ENCODE assay signal across 9 mouse cellular contexts in the genomic region with DNA sequence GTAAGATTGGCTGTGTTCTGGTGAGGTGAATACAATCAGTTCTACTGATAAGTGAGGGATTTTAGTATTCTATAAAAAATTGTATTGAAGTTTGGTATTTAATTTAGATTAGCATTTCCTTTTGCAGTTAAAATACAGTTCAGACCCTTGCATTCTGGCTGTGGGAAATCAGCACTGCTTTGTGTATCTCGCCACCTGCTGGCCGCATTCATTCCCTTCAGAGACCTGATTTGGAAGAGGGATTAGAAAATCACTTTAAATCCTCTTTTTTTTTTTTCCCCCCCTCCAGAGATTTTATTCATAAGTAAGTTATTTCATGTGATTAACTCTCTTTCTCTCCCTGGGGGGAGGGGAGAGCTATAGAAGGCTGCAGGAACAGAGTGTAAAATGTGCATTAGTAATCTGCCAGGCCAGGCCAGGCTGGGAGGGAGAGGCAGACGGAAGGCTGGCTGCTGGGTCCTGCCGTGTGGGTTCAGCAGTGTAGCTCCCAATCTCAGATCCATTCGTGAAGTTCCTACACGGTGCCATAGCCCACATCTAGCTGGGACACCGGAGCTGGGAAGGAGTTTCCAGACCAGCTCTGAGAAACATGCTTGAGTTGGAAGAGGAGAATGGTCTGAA. TPM values are rescaled to one million over a fixed set of nuclear protein-coding genes. Genes with fewer than 3 reads are reported as not detected.
A peak's percentile ranks its signal among the peaks of the same experiment; 100 is the strongest.
DNase-seq lines count a peak whose midpoint lies in the region; ATAC-seq and TF ChIP-seq lines count a peak whose summit lies in the region.
"Had no signal": no experiment of that assay in that cellular context is flagged by ENCODE, and none has a peak within 500 bp of the region (broad histone marks: within the 10 kb centered on the region; RNA-seq: fewer than 3 reads in every experiment).

No protein-coding gene starts in this region.

- no peak for TF ChIP-seq POLR2A in cortical plate, adult 2 months (IDR thresholded peaks at IDR 0.05; ENCODE audit: extremely low read depth, insufficient read depth, low read length)

- intact Hi-C loops in heart, postnatal 36 days (cut with DNase I), result loop anchor here (1.0 to 5.0 kb wide), 3 partner anchors 138 to 394 kb away; a partner anchor contains a TSS

- TF ChIP-seq CTCF in cortical plate, adult 2 months (IDR thresholded peaks at IDR 0.05; ENCODE audit: extremely low read depth, insufficient read depth, low read length), result peak; percentile 88
- TF ChIP-seq CTCF in stomach, postnatal 0 days (IDR thresholded peaks at IDR 0.05; ENCODE audit: low read depth), result peak; percentile 91

- ATAC-seq in intestine, embryonic 14.5 days (replicated peaks; ENCODE audit: low FRiP score, low TSS enrichment, low read depth), result no peak
- no peak for ATAC-seq in intestine, embryonic 15.5 days
- no peak for ATAC-seq in midbrain, embryonic 12.5 days (ENCODE audit: low FRiP score, low read depth)
- ATAC-seq in stomach, postnatal 0 days (ENCODE audit: low FRiP score, low TSS enrichment), result no peak

- no peaks in the 10 kb centered on the region for H3K4me1 ChIP-seq in intestine, embryonic 14.5 days (replicated peaks; ENCODE audit: control insufficient read depth, insufficient read depth, low read length)
- no peaks in the 10 kb centered on the region for H3K4me1 ChIP-seq in intestine, embryonic 15.5 days (replicated peaks)
- no peaks in the 10 kb centered on the region for H3K4me1 ChIP-seq in cortical plate, adult 2 months (ENCODE audit: control insufficient read depth, insufficient read depth, low read length)
- peaks cover 8% of the 10 kb centered on the region; the same call in 1 of the 2 replicates for H3K4me1 ChIP-seq in midbrain, embryonic 12.5 days
- H3K4me1 ChIP-seq in stomach, postnatal 0 days (replicated peaks; ENCODE audit: control insufficient read depth, insufficient read depth), result no peaks in the 10 kb centered on the region

- H3K36me3 ChIP-seq in intestine, embryonic 14.5 days (ENCODE audit: control insufficient read depth, insufficient read depth, low read length), result no peaks in the 10 kb centered on the region
- no peaks in the 10 kb centered on the region for H3K36me3 ChIP-seq in intestine, embryonic 15.5 days
- H3K36me3 ChIP-seq in midbrain, embryonic 12.5 days, result no peaks in the 10 kb centered on the region
- no peaks in the 10 kb centered on the region for H3K36me3 ChIP-seq in stomach, postnatal 0 days (ENCODE audit: control insufficient read depth, insufficient read depth, low read length)
- H3K36me3 ChIP-seq: neural tube, embryonic 13.5 days had no signal

- TF ChIP-seq EP300 in stomach, postnatal 0 days (optimal IDR thresholded peaks at IDR 0.05), result no peak

- no peak overlapping the region for H3K4me2 ChIP-seq in intestine, embryonic 14.5 days (ENCODE audit: low read length)
- no peak overlapping the region for H3K4me2 ChIP-seq in intestine, embryonic 15.5 days (replicated peaks)
- H3K4me2 ChIP-seq in midbrain, embryonic 12.5 days (replicated peaks), result no peak overlapping the region
- H3K4me2 ChIP-seq in stomach, postnatal 0 days (replicated peaks; ENCODE audit: low read depth), result no peak overlapping the region
- H3K4me2 ChIP-seq: neural tube, embryonic 13.5 days had no signal

- peak; percentile 89 for DNase-seq in intestine, embryonic 14.5 days (ENCODE audit: low spot score)
- peak; percentile 27 for DNase-seq in T-cell, adult 2 months (ENCODE audit: low spot score)
- DNase-seq in heart, postnatal 36 days, result peak; percentile 65 to 79
- peak; percentile 73 to 77 for DNase-seq in layer of hippocampus, postnatal 36 days
- peak; percentile 69 for DNase-seq in stomach, postnatal 0 days (ENCODE audit: low spot score)

- no peak overlapping the region for H3K27ac ChIP-seq in intestine, embryonic 14.5 days (ENCODE audit: low read depth)
- H3K27ac ChIP-seq in intestine, embryonic 15.5 days, result no peak overlapping the region
- no peak overlapping the region for H3K27ac ChIP-seq in cortical plate, adult 2 months (ENCODE audit: insufficient read depth, low read length)
- H3K27ac ChIP-seq in midbrain, embryonic 12.5 days (replicated peaks), result no peak overlapping the region
- H3K27ac ChIP-seq in stomach, postnatal 0 days (replicated peaks), result no peak overlapping the region
- H3K27ac ChIP-seq: neural tube, embryonic 13.5 days had no signal

- no peak overlapping the region for H3K9ac ChIP-seq in intestine, embryonic 14.5 days (ENCODE audit: low read length)
- H3K9ac ChIP-seq in intestine, embryonic 15.5 days, result no peak overlapping the region
- 0 out of 2 replicates have a peak overlapping the region, but pooled peaks have one; percentile 15 for H3K9ac ChIP-seq in midbrain, embryonic 12.5 days (replicated peaks)
- H3K9ac ChIP-seq in stomach, postnatal 0 days (ENCODE audit: low read length), result no peak overlapping the region

- no peak overlapping the region for H3K4me3 ChIP-seq in intestine, embryonic 14.5 days (ENCODE audit: low read depth, low read length)
- H3K4me3 ChIP-seq in intestine, embryonic 15.5 days (replicated peaks), result no peak overlapping the region
- no peak overlapping the region for H3K4me3 ChIP-seq in cortical plate, adult 2 months (ENCODE audit: insufficient read depth, low read length)
- no peak overlapping the region for H3K4me3 ChIP-seq in midbrain, embryonic 12.5 days
- H3K4me3 ChIP-seq in stomach, postnatal 0 days (ENCODE audit: low read depth, low read length), result no peak overlapping the region
- H3K4me3 ChIP-seq: neural tube, embryonic 13.5 days had no signal

- no peaks in the 10 kb centered on the region for H3K9me3 ChIP-seq in intestine, embryonic 14.5 days (ENCODE audit: control insufficient read depth, low read length)
- no peaks in the 10 kb centered on the region for H3K9me3 ChIP-seq in intestine, embryonic 15.5 days
- 0 out of 2 replicates have a peak, but pooled peaks cover 3% of the 10 kb centered on the region for H3K9me3 ChIP-seq in midbrain, embryonic 12.5 days
- H3K9me3 ChIP-seq in stomach, postnatal 0 days (ENCODE audit: control insufficient read depth, low read length), result no peaks in the 10 kb centered on the region

- 23% methylated on average over 7 of the region's 7 CpGs for WGBS in intestine, embryonic 14.5 days
- WGBS in intestine, embryonic 15.5 days, result 22% methylated on average over 7 of the region's 7 CpGs
- 12% methylated on average over 7 of the region's 7 CpGs for WGBS in midbrain, embryonic 12.5 days
- WGBS in stomach, postnatal 0 days, result 19% methylated on average over 7 of the region's 7 CpGs

- no peaks in the 10 kb centered on the region for H3K27me3 ChIP-seq in intestine, embryonic 14.5 days (replicated peaks; ENCODE audit: control insufficient read depth, insufficient read depth, low read length)
- no peaks in the 10 kb centered on the region for H3K27me3 ChIP-seq in intestine, embryonic 15.5 days (replicated peaks)
- 0 out of 2 replicates have a peak, but pooled peaks cover 3% of the 10 kb centered on the region for H3K27me3 ChIP-seq in midbrain, embryonic 12.5 days
- no peaks in the 10 kb centered on the region for H3K27me3 ChIP-seq in stomach, postnatal 0 days (ENCODE audit: control insufficient read depth, insufficient read depth, low read length)
- H3K27me3 ChIP-seq: neural tube, embryonic 13.5 days had no signal

RNA-seq across cellular contexts. Expression of a gene that starts 34.8 kb away (rescaled TPM):
- polyA plus RNA-seq in intestine, embryonic 14.5 days (2014; fragmentation: Nextera tagmentation; extraction: Ambion mirVana), result 2.3 and 3.1 TPM in 2 replicates
- 2.7 and 2.8 TPM in 2 replicates for polyA plus RNA-seq in intestine, embryonic 15.5 days (2015; fragmentation: Nextera tagmentation; extraction: Ambion mirVana)
- polyA plus RNA-seq in cortical plate, adult 2 months (2012; rRNA removed), result 3.3 and 4.8 TPM in 2 replicates
- total RNA-seq in heart, postnatal 36 days (2021), result under 1 TPM; 0.86 to 0.89 TPM
- 1 to 10 TPM; 1.1 to 1.4 TPM for total RNA-seq in layer of hippocampus, postnatal 36 days (2021)
- polyA plus RNA-seq in midbrain, embryonic 12.5 days (2016; fragmentation: Nextera tagmentation; extraction: Ambion mirVana), result 0.68 and 1.6 TPM in 2 replicates
- 1.9 and 2.6 TPM in 2 replicates for polyA plus RNA-seq in stomach, postnatal 0 days (2015; fragmentation: Nextera tagmentation; extraction: Ambion mirVana)

Comparison
In these comparisons a context has a peak if more than half of its experiments do, and no peak if none do; other contexts are left out.
1. DNase-seq: peak in every context shown above with its lines; median percentile 89 in intestine, embryonic 14.5 days; 75 in layer of hippocampus, postnatal 36 days; 72 in heart, postnatal 36 days; 69 in stomach, postnatal 0 days; 27 in T-cell, adult 2 months.